Mouse (Mus musculus): ENCODE data around the gene Tmem200a.

- TF ChIP-seq CTCF (IDR thresholded peaks at IDR 0.05; ENCODE audit: control insufficient read depth, insufficient read depth, insufficient read length) (no peak), FOSL1 (IDR thresholded peaks at IDR 0.05; ENCODE audit: insufficient read depth, low read length, poor library complexity, severe bottlenecking) (no peak), MAX (IDR thresholded peaks at IDR 0.05) (no peak)
These were observed 64.6 kb downstream of the Tmem200a start for GRCm38 (mm10) chr10:26014298-26014697.

Measured in C2C12 (cell line).